Mouse (Mus musculus): Measurements from ENCODE around the gene Nsun6.

DNA sequence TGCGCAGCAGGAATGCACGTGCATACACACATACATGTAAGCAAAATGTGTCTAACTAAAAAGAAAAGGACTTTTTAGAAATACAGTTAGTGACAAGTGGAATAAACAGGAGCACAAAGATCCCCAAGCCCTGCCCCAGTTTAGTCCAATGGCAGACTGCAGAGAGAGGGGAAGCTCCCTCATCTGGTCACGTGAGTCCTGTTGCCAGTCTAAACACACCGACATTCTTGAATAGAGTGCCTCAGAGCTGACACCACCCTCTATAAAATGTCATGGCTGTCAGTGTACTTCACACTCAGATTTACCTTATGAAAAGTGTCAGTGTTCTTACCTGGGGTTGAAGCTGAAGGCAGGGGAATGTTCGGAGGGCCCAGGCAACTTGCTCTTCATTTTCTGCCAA is 57.0 kb downstream of the Nsun6 start:
- no peak for TF ChIP-seq CTCF (IDR thresholded peaks at IDR 0.05; ENCODE audit: extremely low read depth, insufficient read depth, insufficient read length, insufficient replicate concordance)
- TF ChIP-seq POLR2A (IDR thresholded peaks at IDR 0.05; ENCODE audit: low read depth, low read length): no peak

All from spleen, adult 2 months (tissue).